Mouse (Mus musculus): Measurements from ENCODE around the gene Arhgap23. TPM values are rescaled to one million over a fixed set of nuclear protein-coding genes. Genes with fewer than 3 reads are reported as not detected.

Gene Arhgap23
- polyA plus RNA-seq, 1 experiment from 2014 or later: 3.1 TPM

GRCm38 (mm10) chr11:97401686-97402435 lies 13.5 kb upstream of the Arhgap23 start:
- H3K4me2 ChIP-seq (ENCODE audit: low read depth, low read length): no peak overlapping the region
- WGBS: 82% methylated on average over 3 of the region's 3 CpGs

GRCm38 (mm10) chr11:97402746-97403145 lies 12.6 kb upstream of the Arhgap23 start:
- Histone ChIP-seq H3K4me1 (ENCODE audit: control insufficient read depth, insufficient read depth, low read length) (peaks cover 12% of the 10 kb centered on the region), H3K27ac (replicated peaks; ENCODE audit: low read depth, low read length) (no peak overlapping the region), H3K36me3 (replicated peaks; ENCODE audit: control insufficient read depth, insufficient read depth, low read depth, low read length) (no peaks in the 10 kb centered on the region), H3K9me3 (replicated peaks; ENCODE audit: control insufficient read depth, low read length) (no peaks in the 10 kb centered on the region), H3K9ac (replicated peaks; ENCODE audit: low read length) (no peak overlapping the region), H3K27me3 (ENCODE audit: control insufficient read depth, insufficient read depth, low read length) (peaks cover 2% of the 10 kb centered on the region; the same call in 1 of the 2 replicates), H3K4me2 (ENCODE audit: low read depth, low read length) (no peak overlapping the region), H3K4me3 (ENCODE audit: low read depth, low read length) (no peak overlapping the region)
- WGBS: 3% methylated on average over 2 of the region's 2 CpGs
- ATAC-seq (replicated peaks; ENCODE audit: insufficient number of reproducible peaks, low FRiP score, low TSS enrichment, low read depth): no peak
- DNase-seq (ENCODE audit: low spot score): no peak

More at GRCm38 (mm10) chr11:97401686-97402435, 13.5 kb upstream of the Arhgap23 start:
- no peak for ATAC-seq (replicated peaks; ENCODE audit: insufficient number of reproducible peaks, low FRiP score, low TSS enrichment, low read depth)
- H3K27ac ChIP-seq (replicated peaks; ENCODE audit: low read depth, low read length): no peak overlapping the region
- no peak overlapping the region for H3K9ac ChIP-seq (replicated peaks; ENCODE audit: low read length)
- H3K36me3 ChIP-seq (replicated peaks; ENCODE audit: control insufficient read depth, insufficient read depth, low read depth, low read length): no peaks in the 10 kb centered on the region
- H3K4me1 ChIP-seq (ENCODE audit: control insufficient read depth, insufficient read depth, low read length): peaks cover 12% of the 10 kb centered on the region
- H3K9me3 ChIP-seq (replicated peaks; ENCODE audit: control insufficient read depth, low read length): no peaks in the 10 kb centered on the region
- no peak overlapping the region for H3K4me3 ChIP-seq (ENCODE audit: low read depth, low read length)
- DNase-seq (ENCODE audit: low spot score): no peak
- peaks cover 2% of the 10 kb centered on the region; the same call in 1 of the 2 replicates for H3K27me3 ChIP-seq (ENCODE audit: control insufficient read depth, insufficient read depth, low read length)

- Histone ChIP-seq H3K4me2 (ENCODE audit: low read depth, low read length) (peak overlapping the region; percentile 99), H3K36me3 (replicated peaks; ENCODE audit: control insufficient read depth, insufficient read depth, low read depth, low read length) (no peaks in the 10 kb centered on the region), H3K27me3 (ENCODE audit: control insufficient read depth, insufficient read depth, low read length) (peaks cover 2% of the 10 kb centered on the region; the same call in 1 of the 2 replicates), H3K9me3 (replicated peaks; ENCODE audit: control insufficient read depth, low read length) (no peaks in the 10 kb centered on the region), H3K27ac (replicated peaks; ENCODE audit: low read depth, low read length) (no peak overlapping the region), H3K9ac (replicated peaks; ENCODE audit: low read length) (no peak overlapping the region), H3K4me1 (ENCODE audit: control insufficient read depth, insufficient read depth, low read length) (peaks cover 12% of the 10 kb centered on the region), H3K4me3 (ENCODE audit: low read depth, low read length) (peak overlapping the region; percentile 62; the same call in 1 of the 2 replicates)
- no peak for DNase-seq (ENCODE audit: low spot score)
- ATAC-seq (replicated peaks; ENCODE audit: insufficient number of reproducible peaks, low FRiP score, low TSS enrichment, low read depth): no peak
- 42% methylated on average over 8 of the region's 8 CpGs for WGBS
These were observed 11.6 kb upstream of the Arhgap23 start for GRCm38 (mm10) chr11:97403614-97404183.

GRCm38 (mm10) chr11:97404184-97404760 lies 11.1 kb upstream of the Arhgap23 start:
- H3K27me3 ChIP-seq (ENCODE audit: control insufficient read depth, insufficient read depth, low read length): peaks cover 2% of the 10 kb centered on the region; the same call in 1 of the 2 replicates
- WGBS: under 1% methylated on average over 45 of the region's 61 CpGs

GRCm38 (mm10) chr11:97404761-97405190 lies 10.6 kb upstream of the Arhgap23 start:
- Histone ChIP-seq H3K9ac (replicated peaks; ENCODE audit: low read length) (peak overlapping the region; percentile 50), H3K9me3 (replicated peaks; ENCODE audit: control insufficient read depth, low read length) (no peaks in the 10 kb centered on the region), H3K4me1 (ENCODE audit: control insufficient read depth, insufficient read depth, low read length) (peaks cover 12% of the 10 kb centered on the region), H3K27me3 (ENCODE audit: control insufficient read depth, insufficient read depth, low read length) (peaks cover 2% of the 10 kb centered on the region; the same call in 1 of the 2 replicates), H3K27ac (replicated peaks; ENCODE audit: low read depth, low read length) (no peak overlapping the region), H3K36me3 (replicated peaks; ENCODE audit: control insufficient read depth, insufficient read depth, low read depth, low read length) (no peaks in the 10 kb centered on the region), H3K4me2 (ENCODE audit: low read depth, low read length) (peak overlapping the region; percentile 99), H3K4me3 (ENCODE audit: low read depth, low read length) (peak overlapping the region; percentile 62)
- 4% methylated on average over 11 of the region's 11 CpGs for WGBS
- ATAC-seq (replicated peaks; ENCODE audit: insufficient number of reproducible peaks, low FRiP score, low TSS enrichment, low read depth): peak; percentile 7; the same call in 1 of the 2 replicates
- DNase-seq (ENCODE audit: low spot score): peak; percentile 31

More at GRCm38 (mm10) chr11:97404184-97404760, 11.1 kb upstream of the Arhgap23 start:
- peaks cover 12% of the 10 kb centered on the region for H3K4me1 ChIP-seq (ENCODE audit: control insufficient read depth, insufficient read depth, low read length)
- DNase-seq (ENCODE audit: low spot score): peak; percentile 57
- peak overlapping the region; percentile 50 for H3K9ac ChIP-seq (replicated peaks; ENCODE audit: low read length)
- peak overlapping the region; percentile 62 for H3K4me3 ChIP-seq (ENCODE audit: low read depth, low read length)
- no peak overlapping the region for H3K27ac ChIP-seq (replicated peaks; ENCODE audit: low read depth, low read length)
- peak overlapping the region; percentile 99 for H3K4me2 ChIP-seq (ENCODE audit: low read depth, low read length)
- no peaks in the 10 kb centered on the region for H3K36me3 ChIP-seq (replicated peaks; ENCODE audit: control insufficient read depth, insufficient read depth, low read depth, low read length)
- no peaks in the 10 kb centered on the region for H3K9me3 ChIP-seq (replicated peaks; ENCODE audit: control insufficient read depth, low read length)
- ATAC-seq (replicated peaks; ENCODE audit: insufficient number of reproducible peaks, low FRiP score, low TSS enrichment, low read depth): peak; percentile 16; the same call in 1 of the 2 replicates

GRCm38 (mm10) chr11:97406094-97406951 lies 9.0 kb upstream of the Arhgap23 start:
- 60% methylated on average over 10 of the region's 10 CpGs for WGBS
- Histone ChIP-seq H3K36me3 (replicated peaks; ENCODE audit: control insufficient read depth, insufficient read depth, low read depth, low read length) (no peaks in the 10 kb centered on the region), H3K4me2 (ENCODE audit: low read depth, low read length) (no peak overlapping the region), H3K9ac (replicated peaks; ENCODE audit: low read length) (no peak overlapping the region), H3K4me3 (ENCODE audit: low read depth, low read length) (no peak overlapping the region), H3K9me3 (replicated peaks; ENCODE audit: control insufficient read depth, low read length) (no peaks in the 10 kb centered on the region), H3K27ac (replicated peaks; ENCODE audit: low read depth, low read length) (no peak overlapping the region), H3K4me1 (ENCODE audit: control insufficient read depth, insufficient read depth, low read length) (peaks cover 9% of the 10 kb centered on the region), H3K27me3 (ENCODE audit: control insufficient read depth, insufficient read depth, low read length) (peaks cover 2% of the 10 kb centered on the region; the same call in 1 of the 2 replicates)
- ATAC-seq (replicated peaks; ENCODE audit: insufficient number of reproducible peaks, low FRiP score, low TSS enrichment, low read depth): no peak
- DNase-seq (ENCODE audit: low spot score): no peak

GRCm38 (mm10) chr11:97407456-97407855 lies 7.9 kb upstream of the Arhgap23 start:
- DNase-seq (ENCODE audit: low spot score): no peak
- Histone ChIP-seq H3K4me3 (ENCODE audit: low read depth, low read length) (no peak overlapping the region), H3K9ac (replicated peaks; ENCODE audit: low read length) (no peak overlapping the region), H3K27me3 (ENCODE audit: control insufficient read depth, insufficient read depth, low read length) (peaks cover 2% of the 10 kb centered on the region; the same call in 1 of the 2 replicates), H3K4me2 (ENCODE audit: low read depth, low read length) (no peak overlapping the region), H3K27ac (replicated peaks; ENCODE audit: low read depth, low read length) (no peak overlapping the region), H3K4me1 (ENCODE audit: control insufficient read depth, insufficient read depth, low read length) (peaks cover 9% of the 10 kb centered on the region), H3K9me3 (replicated peaks; ENCODE audit: control insufficient read depth, low read length) (no peaks in the 10 kb centered on the region), H3K36me3 (replicated peaks; ENCODE audit: control insufficient read depth, insufficient read depth, low read depth, low read length) (no peaks in the 10 kb centered on the region)
- 73% methylated on average over 3 of the region's 3 CpGs for WGBS
- ATAC-seq (replicated peaks; ENCODE audit: insufficient number of reproducible peaks, low FRiP score, low TSS enrichment, low read depth): no peak

Measured in embryonic facial prominence, embryonic 11.5 days (tissue).